Mouse (Mus musculus): ENCODE measurements around the gene Abca3. TPM values are rescaled to one million over a fixed set of nuclear protein-coding genes. Genes with fewer than 3 reads are reported as not detected.

Gene Abca3
- 8.9 TPM for polyA plus RNA-seq (2014; fragmentation: Illumina TruSeq; extraction: RNeasy Lipid Tissue Mini Kit (QIAGEN cat#74804); ENCODE audit: low read depth, low replicate concordance)

GRCm38 (mm10) chr17:24351760-24352357 is at the start of gene Abca3:
Gene Abca3 (plus strand): TSS chr17:24351950.

GRCm38 (mm10) chr17:24350926-24351759 is 607 bp upstream of the Abca3 start, which contains the start of gene Abca17:
Gene Abca17 (minus strand): TSS chr17:24351068.

GRCm38 (mm10) chr17:24414230-24414976 is 62.7 kb downstream of the Abca3 start, which contains the start of gene Rnps1:
Gene Rnps1 (plus strand): TSS chr17:24414565.

GRCm38 (mm10) chr17:24426471-24427169 is 74.9 kb downstream of the Abca3 start, which contains the start of gene Eci1:
Gene Eci1 (plus strand): TSS chr17:24426641.

GRCm38 (mm10) chr17:24442632-24443155 is 90.9 kb downstream of the Abca3 start, which contains the start of gene Dnase1l2:
Gene Dnase1l2 (minus strand): TSS chr17:24443105.

Other genes starting within 250 kb of the Abca3 start
- 17.7 TPM for gene Pdpk1, start 201.0 kb upstream of the Abca3 start, polyA plus RNA-seq (2014; fragmentation: Illumina TruSeq; extraction: RNeasy Lipid Tissue Mini Kit (QIAGEN cat#74804); ENCODE audit: low read depth, low replicate concordance)
- gene Amdhd2, start 188.2 kb upstream of the Abca3 start, polyA plus RNA-seq (2014; fragmentation: Illumina TruSeq; extraction: RNeasy Lipid Tissue Mini Kit (QIAGEN cat#74804); ENCODE audit: low read depth, low replicate concordance): not detected
- gene Atp6v0c, start 182.2 kb upstream of the Abca3 start, polyA plus RNA-seq (2014; fragmentation: Illumina TruSeq; extraction: RNeasy Lipid Tissue Mini Kit (QIAGEN cat#74804); ENCODE audit: low read depth, low replicate concordance): 36.0 TPM
- gene Tbc1d24, start 146.4 kb upstream of the Abca3 start, polyA plus RNA-seq (2014; fragmentation: Illumina TruSeq; extraction: RNeasy Lipid Tissue Mini Kit (QIAGEN cat#74804); ENCODE audit: low read depth, low replicate concordance): 7.0 TPM
- 0.32 TPM for gene Ntn3, start 142.4 kb upstream of the Abca3 start, polyA plus RNA-seq (2014; fragmentation: Illumina TruSeq; extraction: RNeasy Lipid Tissue Mini Kit (QIAGEN cat#74804); ENCODE audit: low read depth, low replicate concordance)
- 19.8 TPM for gene Tedc2, start 131.1 kb upstream of the Abca3 start, polyA plus RNA-seq (2014; fragmentation: Illumina TruSeq; extraction: RNeasy Lipid Tissue Mini Kit (QIAGEN cat#74804); ENCODE audit: low read depth, low replicate concordance)
- gene Ccnf, start 100.5 kb upstream of the Abca3 start, polyA plus RNA-seq (2014; fragmentation: Illumina TruSeq; extraction: RNeasy Lipid Tissue Mini Kit (QIAGEN cat#74804); ENCODE audit: low read depth, low replicate concordance): 0.50 TPM
- not detected for gene Abca17, start 882 bp upstream of the Abca3 start, polyA plus RNA-seq (2014; fragmentation: Illumina TruSeq; extraction: RNeasy Lipid Tissue Mini Kit (QIAGEN cat#74804); ENCODE audit: low read depth, low replicate concordance)
- 19.3 TPM for gene Rnps1, start 62.6 kb downstream of the Abca3 start, polyA plus RNA-seq (2014; fragmentation: Illumina TruSeq; extraction: RNeasy Lipid Tissue Mini Kit (QIAGEN cat#74804); ENCODE audit: low read depth, low replicate concordance)
- 61.8 TPM for gene Eci1, start 74.7 kb downstream of the Abca3 start, polyA plus RNA-seq (2014; fragmentation: Illumina TruSeq; extraction: RNeasy Lipid Tissue Mini Kit (QIAGEN cat#74804); ENCODE audit: low read depth, low replicate concordance)
- gene Dnase1l2, start 91.2 kb downstream of the Abca3 start, polyA plus RNA-seq (2014; fragmentation: Illumina TruSeq; extraction: RNeasy Lipid Tissue Mini Kit (QIAGEN cat#74804); ENCODE audit: low read depth, low replicate concordance): not detected
- gene E4f1, start 118.4 kb downstream of the Abca3 start, polyA plus RNA-seq (2014; fragmentation: Illumina TruSeq; extraction: RNeasy Lipid Tissue Mini Kit (QIAGEN cat#74804); ENCODE audit: low read depth, low replicate concordance): 0.37 TPM
- 6.5 TPM for gene Pgp, start 118.4 kb downstream of the Abca3 start, polyA plus RNA-seq (2014; fragmentation: Illumina TruSeq; extraction: RNeasy Lipid Tissue Mini Kit (QIAGEN cat#74804); ENCODE audit: low read depth, low replicate concordance)
- not detected for gene Bricd5, start 121.9 kb downstream of the Abca3 start, polyA plus RNA-seq (2014; fragmentation: Illumina TruSeq; extraction: RNeasy Lipid Tissue Mini Kit (QIAGEN cat#74804); ENCODE audit: low read depth, low replicate concordance)
- 1.8 TPM for gene Mlst8, start 127.1 kb downstream of the Abca3 start, polyA plus RNA-seq (2014; fragmentation: Illumina TruSeq; extraction: RNeasy Lipid Tissue Mini Kit (QIAGEN cat#74804); ENCODE audit: low read depth, low replicate concordance)
- gene Caskin1, start 136.7 kb downstream of the Abca3 start, polyA plus RNA-seq (2014; fragmentation: Illumina TruSeq; extraction: RNeasy Lipid Tissue Mini Kit (QIAGEN cat#74804); ENCODE audit: low read depth, low replicate concordance): not detected
- 3.5 TPM for gene Traf7, start 176.0 kb downstream of the Abca3 start, polyA plus RNA-seq (2014; fragmentation: Illumina TruSeq; extraction: RNeasy Lipid Tissue Mini Kit (QIAGEN cat#74804); ENCODE audit: low read depth, low replicate concordance)
- not detected for gene Rab26, start 182.3 kb downstream of the Abca3 start, polyA plus RNA-seq (2014; fragmentation: Illumina TruSeq; extraction: RNeasy Lipid Tissue Mini Kit (QIAGEN cat#74804); ENCODE audit: low read depth, low replicate concordance)
- gene Pkd1, start 197.9 kb downstream of the Abca3 start, polyA plus RNA-seq (2014; fragmentation: Illumina TruSeq; extraction: RNeasy Lipid Tissue Mini Kit (QIAGEN cat#74804); ENCODE audit: low read depth, low replicate concordance): 1.3 TPM

All from liver, adult 10 weeks (tissue).